Mouse (Mus musculus): ENCODE measurements at regions not wholly inside any gene's neighbourhood (a gene's known extent, or its start where the extent isn't known, plus 50 kb on each side); places are given as distances from the start of the nearest gene placed in this dataset.

DNA sequence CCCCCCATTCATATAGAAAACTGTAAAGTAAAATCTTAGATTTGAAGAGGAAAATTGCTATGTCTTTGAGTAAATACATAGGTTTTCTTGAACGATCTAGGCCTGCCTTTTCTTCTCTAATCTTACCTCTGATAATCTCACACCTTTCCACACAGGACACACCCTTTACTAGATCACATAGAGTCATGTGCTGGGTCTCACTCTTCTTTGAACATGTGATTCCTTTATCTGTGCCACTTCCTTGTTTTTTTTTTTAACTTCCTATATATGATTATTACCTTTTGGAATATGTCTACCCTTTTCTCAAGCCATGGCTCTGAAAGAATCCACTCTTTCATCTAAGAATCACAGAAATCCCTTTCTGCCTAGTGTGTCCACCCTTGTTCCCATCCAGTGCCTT, 136.2 kb downstream of the Klf5 start:
- no peak for DNase-seq

DNA sequence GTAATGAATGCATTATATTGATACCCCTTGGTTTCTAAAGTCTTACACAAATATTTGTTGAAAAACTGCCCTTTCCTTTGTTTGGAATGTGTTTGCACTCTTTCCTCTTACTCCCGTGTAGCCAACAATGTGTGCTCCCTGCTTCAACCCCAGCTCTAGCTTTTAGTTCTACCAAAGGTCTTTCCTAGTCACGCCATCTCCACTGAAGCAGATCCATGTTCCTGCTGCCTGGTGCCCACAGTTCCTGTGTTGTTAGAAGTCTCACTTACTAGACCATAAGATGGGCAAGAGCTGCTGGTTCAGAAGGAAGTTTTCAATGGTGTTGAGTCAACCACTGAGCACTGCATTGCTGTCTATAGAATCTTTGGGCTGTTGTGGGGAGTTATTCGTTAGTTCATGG, 137.0 kb downstream of the Klf5 start:
- DNase-seq = no peak

DNA sequence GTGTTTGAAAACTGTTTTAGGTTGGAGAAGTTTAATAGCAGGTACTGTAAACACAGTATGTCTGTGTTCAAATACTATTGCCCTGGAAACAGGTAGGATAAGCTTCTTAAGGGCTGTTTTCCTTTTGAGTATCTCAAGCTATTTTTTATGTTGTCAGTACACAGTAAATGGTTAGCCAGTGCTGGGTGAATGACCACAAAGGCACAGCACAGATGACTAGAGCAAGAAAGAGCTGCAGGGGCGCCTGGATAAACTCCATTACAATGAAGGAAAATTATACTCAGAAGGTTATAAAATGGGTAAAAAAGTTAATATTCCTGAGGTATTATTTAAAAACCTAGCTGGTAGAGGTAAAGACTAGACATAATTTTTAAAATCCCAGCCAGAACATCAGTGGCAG, 137.6 kb downstream of the Klf5 start:
- DNase-seq = no peak

DNA sequence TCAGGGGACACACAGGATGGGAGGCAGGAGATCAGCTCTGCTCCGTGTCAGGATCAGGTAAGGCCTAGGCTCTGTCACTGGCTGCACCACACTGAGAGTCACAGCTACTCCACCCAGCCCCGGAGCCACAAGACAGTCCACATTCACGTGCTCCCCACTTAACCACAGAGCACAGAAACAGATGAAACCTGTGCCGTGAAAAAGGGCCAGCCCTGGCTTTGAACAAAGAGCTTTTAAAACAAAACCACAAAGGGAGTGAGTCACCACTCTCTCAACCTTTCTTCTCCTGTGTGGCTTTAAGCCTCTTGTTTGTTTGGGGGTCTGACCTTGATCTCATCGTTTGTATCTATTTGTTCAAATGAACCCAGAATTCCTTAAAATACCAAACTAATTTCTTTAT, 150.6 kb downstream of the Klf5 start:
- no peak for DNase-seq

DNA sequence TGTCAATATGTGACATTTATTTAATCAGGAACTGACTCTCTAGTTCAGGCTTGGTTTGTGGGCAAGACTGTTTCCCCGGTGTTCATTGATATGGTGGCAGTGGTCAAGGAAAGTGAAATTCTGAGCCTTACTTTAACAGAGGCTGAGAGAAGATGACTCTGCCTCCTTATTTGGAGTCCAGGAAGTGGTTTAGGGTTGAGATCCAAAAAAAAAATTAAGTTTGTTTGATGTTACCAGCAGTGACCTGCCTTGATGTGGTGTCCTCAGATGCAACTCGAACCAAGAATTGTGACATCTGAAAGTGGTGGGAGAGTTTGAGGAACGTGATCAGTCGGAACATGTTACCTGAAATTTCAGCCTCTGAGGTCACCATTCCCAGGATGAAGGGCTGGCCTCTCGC, 151.4 kb downstream of the Klf5 start:
- DNase-seq = no peak

DNA sequence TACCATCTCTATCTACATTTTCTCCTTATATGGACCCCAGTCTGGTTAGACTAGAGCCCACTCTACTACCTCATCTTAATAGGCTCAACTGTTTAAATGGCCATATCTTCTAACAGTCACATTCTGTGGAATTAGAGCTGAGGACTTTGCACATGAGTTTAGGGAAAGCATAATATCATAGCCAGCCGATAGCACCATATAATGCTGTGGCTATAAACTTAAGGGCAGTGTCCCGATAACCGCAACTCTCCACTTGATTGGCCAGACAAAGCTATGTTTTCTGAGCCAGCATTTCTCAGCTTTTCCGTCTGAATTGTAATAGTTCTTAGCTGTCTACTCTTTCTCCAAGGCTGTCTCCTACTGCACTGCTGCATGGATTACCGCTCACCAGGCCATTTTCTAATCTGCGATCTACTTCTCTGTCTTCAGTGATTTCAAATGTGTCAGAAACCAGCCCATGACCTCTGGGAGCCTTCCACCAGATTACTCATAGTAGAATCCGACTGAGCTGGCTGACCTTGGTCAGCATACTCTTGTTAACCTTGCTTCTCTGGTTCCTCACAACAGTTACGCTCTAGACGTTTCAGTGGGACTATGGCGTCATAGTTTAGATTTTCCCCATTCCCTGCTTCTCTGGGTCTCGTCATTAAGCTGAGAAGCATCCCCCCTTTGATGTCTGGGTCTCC, 152.8 kb downstream of the Klf5 start:
- DNase-seq = no peak

DNA sequence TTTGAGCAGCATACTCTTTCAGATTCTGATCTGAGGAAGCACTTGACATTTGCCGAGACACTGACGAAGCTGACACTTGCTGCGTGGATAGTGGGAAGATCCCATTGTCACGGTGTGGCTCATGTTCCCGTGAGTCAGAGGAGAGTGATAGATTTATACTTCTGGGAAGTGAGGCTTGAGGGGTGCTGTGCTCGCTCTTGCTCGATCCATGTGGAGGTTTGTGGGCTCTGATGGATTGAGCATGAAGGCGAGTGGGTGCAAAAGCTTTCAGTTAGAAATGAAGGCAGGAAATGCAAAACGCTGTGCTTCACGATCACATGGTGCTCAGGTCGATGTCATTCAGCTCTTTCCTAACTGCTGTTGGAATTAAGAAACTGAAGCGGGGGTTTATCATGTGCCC, 155.4 kb downstream of the Klf5 start:
- DNase-seq = no peak

DNA sequence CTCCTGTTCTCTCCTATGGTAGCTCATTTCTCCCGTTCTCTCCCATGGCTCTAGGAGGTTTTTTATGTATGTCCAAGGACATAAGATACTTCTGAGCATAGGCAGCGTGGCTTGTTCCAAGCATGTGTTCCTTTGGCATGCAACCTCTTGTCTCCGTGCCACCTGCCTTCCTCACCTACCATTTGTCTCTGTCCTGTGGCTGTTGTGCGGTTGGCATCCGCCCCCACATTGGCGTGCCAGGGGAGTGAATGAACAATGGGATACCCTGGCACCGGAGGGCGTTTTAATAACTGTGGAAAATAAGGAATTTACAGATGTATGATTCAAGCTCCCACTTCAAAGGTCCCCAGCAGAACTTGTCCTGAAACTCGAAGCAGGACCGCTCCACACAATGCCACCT, 158.1 kb downstream of the Klf5 start:
- peak in 1 of 2 experiments; percentile 4 for DNase-seq

DNA sequence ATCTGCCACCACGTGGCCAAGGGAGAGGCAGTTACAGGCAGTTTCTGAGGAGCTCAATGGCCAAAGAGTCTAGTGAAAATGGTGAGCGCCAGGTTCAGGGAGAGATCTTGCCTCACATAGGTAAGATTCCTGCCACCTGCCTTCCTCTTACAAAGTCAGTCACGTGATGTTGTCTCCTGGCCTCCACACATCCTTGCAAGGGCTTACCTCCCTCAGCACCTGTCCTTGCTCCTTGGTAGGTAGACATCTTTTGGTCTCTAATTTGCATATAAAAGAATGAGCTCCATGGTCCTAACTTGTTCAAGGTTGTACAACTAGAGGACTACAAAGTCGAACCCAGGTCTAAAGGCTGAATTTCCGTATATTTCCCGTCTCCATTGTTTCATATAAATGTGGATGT, 159.1 kb downstream of the Klf5 start:
- no peak for DNase-seq

DNA sequence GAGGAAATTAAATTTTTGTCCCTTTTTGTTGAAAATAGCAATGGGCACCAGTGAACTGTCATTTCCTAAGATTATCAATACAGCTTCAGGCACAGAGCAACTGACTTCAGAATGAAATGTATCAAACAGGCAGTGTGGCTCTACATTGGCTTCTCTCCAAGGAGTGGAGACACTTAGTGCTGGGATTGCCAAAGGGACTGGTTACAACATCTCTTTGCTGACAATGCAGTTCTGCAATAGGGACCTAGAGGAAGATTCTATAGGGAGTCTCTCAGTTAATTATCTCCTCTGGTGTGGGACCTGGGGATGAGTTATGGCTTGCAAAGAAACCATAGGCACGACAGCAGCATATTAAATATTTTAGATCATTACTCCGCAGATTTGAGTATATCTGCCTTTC, 173.6 kb downstream of the Klf5 start:
- no peak for DNase-seq

DNA sequence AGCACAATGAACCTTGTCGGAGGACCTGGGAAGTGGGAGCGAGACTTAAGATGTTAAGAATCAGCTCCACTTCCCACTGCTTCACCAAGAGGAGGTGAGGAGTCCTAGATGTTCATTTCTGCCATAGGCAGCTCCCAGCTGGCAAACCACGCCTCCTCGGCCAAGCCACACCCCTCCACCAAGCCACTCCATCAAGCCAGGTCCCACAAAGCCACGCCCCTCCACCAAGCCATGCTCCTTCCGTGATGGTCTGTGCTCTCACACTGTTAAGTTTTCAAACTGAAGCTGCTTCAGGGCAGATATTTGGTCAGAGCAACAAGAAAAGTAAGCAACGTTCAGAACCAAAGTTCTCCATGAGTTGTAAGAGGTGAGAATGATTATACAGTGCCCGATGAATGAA, 176.8 kb downstream of the Klf5 start:
- no peak for DNase-seq

DNA sequence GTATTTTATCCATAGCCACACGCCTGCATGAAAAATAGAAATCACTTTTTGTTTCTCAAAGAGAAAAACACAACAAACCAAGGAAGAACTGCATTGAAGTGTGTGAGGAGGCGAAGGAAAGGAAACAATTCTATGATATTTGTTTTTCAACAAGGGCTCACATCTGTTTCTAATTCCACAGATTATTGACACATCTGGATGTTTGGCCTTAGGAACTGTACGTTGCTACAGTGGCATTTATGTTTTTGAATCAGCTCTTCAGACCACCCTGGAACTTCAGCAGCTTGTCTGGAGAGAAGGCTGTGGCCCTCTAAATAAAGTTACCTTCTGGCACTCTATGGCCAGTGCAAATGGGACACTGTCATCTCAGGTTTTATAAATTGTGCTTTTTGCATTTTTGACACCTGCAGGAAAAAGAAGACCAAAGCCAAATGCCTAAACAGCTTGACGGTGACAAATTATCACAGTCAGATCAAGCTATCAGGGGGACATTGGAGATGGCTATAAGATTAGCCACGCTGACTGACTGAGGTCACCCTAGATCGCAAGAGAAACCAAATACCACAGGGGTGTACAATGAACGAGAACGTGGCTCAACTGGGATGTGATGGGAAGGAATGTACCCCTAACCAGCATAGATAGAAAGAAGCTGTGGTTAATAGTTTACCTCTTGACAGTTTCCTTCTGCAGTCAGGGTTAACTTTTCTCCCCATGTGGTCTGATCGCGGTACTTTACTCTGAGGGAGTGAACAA, 182.0 kb downstream of the Klf5 start:
- DNase-seq = no peak

DNA sequence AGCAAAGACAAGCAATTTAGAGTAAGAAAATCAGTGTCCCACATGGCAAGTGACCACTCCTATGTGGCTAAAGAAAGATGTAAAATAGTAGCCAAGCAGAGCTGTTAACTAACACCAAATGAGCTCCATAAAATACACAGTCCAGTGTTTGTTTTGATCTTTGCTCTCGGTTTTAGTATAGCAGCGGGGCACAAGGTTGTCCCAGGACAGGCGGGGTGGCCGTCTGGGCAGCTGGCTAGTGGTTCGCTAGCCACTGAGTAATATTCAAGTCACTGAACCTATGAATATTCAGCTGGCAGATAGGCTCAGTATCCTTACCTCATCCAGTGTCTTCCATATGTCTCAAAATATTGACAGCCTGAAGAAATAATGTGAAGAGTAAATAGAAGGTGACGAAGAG, 189.5 kb downstream of the Klf5 start:
- DNase-seq = no peak

DNA sequence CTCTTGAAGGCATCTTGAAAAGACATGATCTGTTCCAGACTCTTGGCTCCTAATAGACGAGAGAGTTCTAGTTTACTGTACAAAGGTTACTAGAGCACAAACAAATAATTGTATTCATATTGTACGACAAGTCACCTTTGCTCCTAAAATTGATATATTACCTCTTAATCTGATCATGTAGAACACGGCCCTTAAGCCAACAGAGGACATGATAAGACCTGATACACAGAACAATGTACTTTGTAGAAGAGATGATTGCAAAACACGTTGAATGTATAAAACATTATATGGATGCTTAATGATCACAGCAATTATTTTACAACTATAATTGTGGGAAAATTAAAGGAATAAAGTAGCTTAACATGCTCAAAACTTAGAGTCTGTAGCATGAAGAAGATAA, 194.7 kb downstream of the Klf5 start:
- no peak for DNase-seq

DNA sequence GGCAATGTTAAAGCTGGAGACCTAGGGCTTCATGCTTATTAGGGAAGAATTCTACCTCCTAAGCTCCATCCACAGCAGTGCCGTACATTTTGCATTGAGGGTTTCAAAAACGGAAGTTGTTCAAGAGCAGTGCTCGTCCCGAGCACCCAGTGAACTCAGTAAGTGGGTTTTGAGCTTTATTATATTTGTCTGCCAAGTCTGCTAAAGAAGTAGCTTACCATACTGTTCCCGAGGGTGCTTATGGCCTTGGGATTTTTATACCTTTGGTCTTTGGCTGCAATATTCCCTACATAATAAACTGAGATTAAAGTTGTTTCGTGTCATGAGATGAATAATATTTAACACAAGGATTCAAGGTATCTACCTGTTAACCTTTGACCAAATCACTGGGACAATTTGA, 195.2 kb downstream of the Klf5 start:
- no peak for DNase-seq

DNA sequence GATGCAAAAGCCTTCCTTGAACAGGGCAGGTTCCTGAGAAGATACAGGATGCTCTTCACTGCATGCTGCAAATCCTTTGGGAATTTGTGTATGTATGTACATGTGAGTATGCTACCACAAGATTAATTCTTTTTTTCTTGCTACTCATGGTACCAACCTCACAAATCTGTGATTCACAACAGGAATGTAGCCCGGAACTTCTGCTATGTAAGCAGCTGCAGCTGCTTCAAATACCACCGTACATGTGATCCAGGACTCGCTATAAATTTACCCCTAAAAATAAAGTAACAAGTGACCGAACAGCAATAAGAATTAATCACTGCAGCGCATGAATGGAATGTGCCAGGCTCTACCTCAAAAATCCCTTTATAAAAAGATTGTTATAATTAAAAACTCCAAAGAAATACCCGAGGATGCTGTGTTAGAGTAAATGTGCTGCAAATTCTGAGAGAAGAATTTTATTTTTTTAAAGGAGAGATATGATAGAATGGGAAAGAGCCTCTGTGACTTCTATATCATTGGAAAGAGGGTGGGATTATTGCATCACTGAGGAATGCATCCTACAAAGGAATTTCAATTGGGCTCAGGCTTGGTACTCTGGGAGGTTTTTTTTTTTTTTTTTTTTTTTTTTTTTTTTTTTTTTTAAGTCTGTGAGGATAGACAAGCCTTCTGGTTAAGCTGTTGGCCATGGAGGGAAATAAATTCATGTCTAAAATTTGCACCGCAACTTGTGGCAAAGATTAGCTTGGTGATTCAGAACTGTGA, 201.2 kb downstream of the Klf5 start:
- no peak for DNase-seq

DNA sequence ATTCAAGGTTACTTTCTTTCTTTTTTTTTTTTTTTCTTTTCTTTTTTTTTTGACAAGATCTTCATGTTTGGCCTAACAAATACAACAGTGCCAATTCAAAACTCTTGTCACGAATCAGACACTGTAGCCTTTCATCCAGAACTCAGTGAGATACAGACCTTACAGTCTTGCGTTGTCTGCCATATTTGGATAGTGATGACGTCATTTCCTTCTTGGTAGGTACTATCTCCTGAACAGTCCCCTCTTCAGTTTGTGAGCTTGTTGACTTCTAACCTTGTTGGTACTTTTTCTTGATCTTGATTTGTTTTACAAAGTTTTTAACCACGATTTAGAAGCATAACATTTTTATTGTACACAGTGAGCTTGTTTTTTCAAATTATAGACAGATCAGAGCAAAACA, 206.4 kb downstream of the Klf5 start:
- no peak for DNase-seq

DNA sequence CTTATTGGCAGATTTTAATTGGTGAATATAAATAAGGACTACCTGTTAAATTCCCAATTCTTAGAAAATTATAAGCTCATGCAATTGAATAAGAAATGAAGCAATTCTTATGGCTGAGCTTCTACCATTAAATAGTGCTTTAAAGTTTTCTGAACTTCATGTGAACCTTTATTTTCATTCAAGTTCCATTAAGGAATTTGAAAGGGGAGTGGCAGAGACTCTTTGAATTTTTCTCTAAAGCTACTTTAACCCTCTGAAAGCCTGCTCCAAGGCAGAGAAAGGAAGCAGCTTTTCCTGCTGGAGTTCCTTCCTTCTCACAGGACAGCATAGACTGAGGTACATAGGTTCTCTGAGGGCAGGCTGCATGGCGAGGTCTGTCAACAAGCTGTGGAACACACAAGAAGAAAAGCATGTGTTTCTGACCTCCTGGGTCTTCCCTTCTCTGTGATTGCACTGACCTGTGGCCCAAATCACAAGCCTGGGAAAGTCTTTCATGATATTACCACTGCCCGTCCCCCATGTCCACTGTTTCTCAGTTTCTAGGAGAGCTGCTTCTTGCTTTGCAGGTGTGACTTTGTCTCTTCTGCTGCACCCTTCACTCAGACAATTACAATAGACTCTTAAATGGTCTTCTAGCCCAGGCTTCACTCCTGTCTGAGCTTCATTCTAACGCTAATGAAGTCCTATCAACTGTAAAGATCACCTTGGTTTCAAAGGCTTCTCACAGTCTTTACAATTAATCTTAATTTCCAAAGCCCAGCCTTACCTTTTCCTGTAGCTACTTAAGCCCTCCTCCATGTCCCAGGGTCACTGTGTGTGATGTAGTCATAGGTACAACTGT, 211.4 kb downstream of the Klf5 start:
- DNase-seq = no peak

DNA sequence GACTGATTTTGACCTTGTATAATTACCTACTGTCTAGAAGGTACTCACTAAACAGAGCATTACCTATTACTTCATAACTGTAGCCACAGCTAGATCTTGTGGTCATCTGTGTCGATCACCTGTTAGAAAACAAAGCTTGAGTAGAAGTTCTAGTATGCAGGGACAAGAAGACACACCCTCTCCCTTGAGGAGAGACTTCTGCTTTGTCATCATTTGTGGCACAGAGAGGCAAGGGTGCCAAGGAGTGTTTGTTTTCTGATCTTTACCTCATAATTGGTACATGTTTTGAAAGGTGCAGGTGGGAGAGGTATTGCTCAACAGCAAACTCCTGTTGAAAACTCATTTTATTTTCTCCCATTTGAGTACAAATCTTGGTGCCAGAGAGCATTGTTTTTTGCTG, 217.0 kb downstream of the Klf5 start:
- DNase-seq = no peak

DNA sequence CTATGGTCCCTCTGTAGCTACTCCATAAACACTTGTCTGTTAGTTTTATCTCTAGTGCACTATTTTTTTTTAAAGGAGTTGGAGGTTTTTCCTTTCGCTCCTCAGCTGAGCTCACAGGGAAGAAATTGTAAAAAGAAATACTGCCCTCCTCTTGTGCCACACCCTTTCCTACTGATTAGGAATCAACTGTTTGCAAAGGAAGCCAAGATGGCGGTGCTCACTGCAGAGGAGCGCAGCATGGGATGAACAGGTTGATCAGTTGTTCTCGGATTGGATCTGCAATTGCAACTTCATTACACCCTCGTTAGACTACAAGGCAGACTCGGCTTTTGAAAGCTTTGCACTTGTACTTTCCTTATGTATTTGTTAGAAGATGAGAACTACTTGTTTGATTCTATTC, 218.2 kb downstream of the Klf5 start:
- no peak for DNase-seq

DNA sequence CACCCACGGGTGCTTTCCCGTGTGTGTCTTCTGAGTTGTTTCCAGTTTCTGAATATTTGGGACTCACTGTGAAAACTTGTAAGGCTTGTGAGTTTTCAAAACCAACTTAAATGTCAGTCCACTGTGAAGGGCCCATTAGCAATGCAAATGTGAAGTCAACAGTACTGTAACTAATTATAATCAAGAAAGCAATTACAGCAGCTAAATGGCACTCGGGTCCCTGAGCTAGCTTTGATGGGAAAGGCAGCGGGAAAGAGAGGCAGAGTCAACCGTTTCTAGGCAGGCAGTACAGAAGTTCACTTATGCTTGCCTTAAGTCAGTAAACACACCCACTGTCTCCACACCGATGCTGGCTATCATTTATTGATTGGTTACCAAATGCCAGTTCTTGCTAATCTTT, 221.9 kb downstream of the Klf5 start:
- no peak for DNase-seq

DNA sequence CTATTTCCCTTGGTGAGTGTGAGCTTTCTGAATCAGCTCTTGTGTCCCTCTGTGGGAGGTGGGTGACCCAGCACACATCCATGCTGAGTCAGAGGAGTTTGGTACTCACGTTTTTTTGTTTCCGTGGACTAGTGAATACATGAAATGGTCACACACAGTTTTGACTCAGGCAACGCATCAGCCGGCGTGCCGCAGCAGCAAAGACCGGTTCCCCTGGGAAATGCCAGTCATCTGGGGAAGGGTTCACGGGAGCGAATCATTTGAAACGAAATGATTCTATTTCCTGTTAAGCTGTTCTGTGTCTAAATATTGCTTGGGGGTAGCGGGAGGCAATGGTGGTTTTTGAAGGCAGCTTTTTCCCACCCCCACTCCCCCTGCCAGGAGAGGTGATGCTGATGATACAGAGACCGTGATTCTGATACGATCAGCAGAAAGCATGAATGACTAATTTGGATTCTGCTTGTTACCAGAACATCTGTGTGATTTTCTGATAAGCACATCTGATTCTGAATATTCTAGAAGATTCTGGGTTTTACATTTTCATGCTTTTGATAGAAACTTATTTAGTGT, 223.5 kb downstream of the Klf5 start:
- no peak for DNase-seq

DNA sequence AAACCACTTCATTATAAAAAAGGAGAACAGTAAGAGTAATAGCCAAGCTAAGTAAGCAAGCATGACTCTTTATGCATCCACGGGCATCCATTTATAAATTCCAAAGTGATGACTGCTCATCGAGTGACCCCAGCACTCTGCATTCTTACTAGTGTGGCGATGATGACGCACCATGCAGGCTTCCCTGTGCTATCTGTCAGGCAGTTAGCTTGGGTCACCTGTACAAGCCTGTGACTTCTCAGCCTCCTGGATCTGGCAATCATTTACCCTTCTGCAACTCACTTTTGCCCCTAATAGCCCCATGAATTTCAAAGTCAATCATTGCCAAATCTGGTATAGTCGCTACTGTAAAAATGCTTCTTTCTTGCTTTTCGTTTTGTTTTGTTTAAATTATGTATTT, 237.3 kb downstream of the Klf5 start:
- DNase-seq = no peak

All from cerebellum, postnatal 36 days (tissue).